Mouse (Mus musculus) right cerebral cortex, adult 2 months (tissue): Measurements from ENCODE around the gene Radil.

ENCODE experiments used
- DNase-seq, 2 experiments: peaks; one replicate each; pipeline ENCODE4 v3.0.0; 2021 to 2022; ENCODE audit warnings: low spot score in 2 of 2

The Radil gene

GRCm38 (mm10) chr5:142550706-142551652 lies at the start of gene Radil:
Radil (minus strand) TSS chr5:142551098.
- peak; percentile 99 for DNase-seq

- DNase-seq: no peak
Measured at GRCm38 (mm10) chr5:142597648-142598390, 46.9 kb upstream of the Radil start.

- DNase-seq: no peak
Measured at GRCm38 (mm10) chr5:142596723-142597122, 45.8 kb upstream of the Radil start.

- no peak for DNase-seq
Measured at GRCm38 (mm10) chr5:142595698-142596097, 44.8 kb upstream of the Radil start.

GRCm38 (mm10) chr5:142590953-142591616 lies 40.2 kb upstream of the Radil start:
- DNase-seq: no peak

- peak; percentile 48 to 64 for DNase-seq
Measured at GRCm38 (mm10) chr5:142583616-142584126, 32.8 kb upstream of the Radil start.

GRCm38 (mm10) chr5:142581517-142581916 lies 30.6 kb upstream of the Radil start:
- DNase-seq: peak; percentile 66 to 77

GRCm38 (mm10) chr5:142578192-142578591 lies 27.3 kb upstream of the Radil start:
- DNase-seq: no peak

GRCm38 (mm10) chr5:142576832-142577231 lies 25.9 kb upstream of the Radil start:
- DNase-seq: no peak

GRCm38 (mm10) chr5:142574323-142575057 lies 23.6 kb upstream of the Radil start:
- DNase-seq: no peak

- DNase-seq: no peak
Measured at GRCm38 (mm10) chr5:142564606-142565005, 13.7 kb upstream of the Radil start.

GRCm38 (mm10) chr5:142560261-142560660 lies 9.4 kb upstream of the Radil start:
- no peak for DNase-seq

- peak; percentile 92 to 94 for DNase-seq
Measured at GRCm38 (mm10) chr5:142557397-142558067, 6.6 kb upstream of the Radil start.

- DNase-seq: no peak
Measured at GRCm38 (mm10) chr5:142556721-142557120, 5.8 kb upstream of the Radil start.

GRCm38 (mm10) chr5:142555866-142556265 lies 5.0 kb upstream of the Radil start:
- DNase-seq: no peak

- peak; percentile 60 to 75 for DNase-seq
Measured at GRCm38 (mm10) chr5:142549961-142550705, 765 bp downstream of the Radil start.

GRCm38 (mm10) chr5:142549441-142549840 lies 1.5 kb downstream of the Radil start:
- DNase-seq: no peak

GRCm38 (mm10) chr5:142547066-142547465 lies 3.8 kb downstream of the Radil start:
- no peak for DNase-seq

- DNase-seq: no peak
Measured at GRCm38 (mm10) chr5:142546344-142546743, 4.6 kb downstream of the Radil start.
